ENCODE assay signal across 7 mouse cellular contexts in genomic region chr2:91537588-91538205, GRCm38 (mm10). TPM values are rescaled to one million over a fixed set of nuclear protein-coding genes. Genes with fewer than 3 reads are reported as not detected.
DNase-seq lines count a peak whose midpoint lies in the region; ATAC-seq lines count a peak whose summit lies in the region.

No protein-coding gene starts in this region.

- peak overlapping the region; percentile 65 for H3K4me2 ChIP-seq in limb, embryonic 13.5 days (replicated peaks)
- H3K4me2 ChIP-seq in midbrain, embryonic 15.5 days, result peak overlapping the region; percentile 58

- no peak overlapping the region; the same call in 1 of the 2 replicates for H3K27ac ChIP-seq in limb, embryonic 13.5 days
- 0 out of 2 replicates have a peak overlapping the region, but pooled peaks have one; percentile 53 for H3K27ac ChIP-seq in midbrain, embryonic 15.5 days

- H3K4me1 ChIP-seq in limb, embryonic 13.5 days, result peaks cover 9% of the 10 kb centered on the region; the same call in 1 of the 2 replicates
- peaks cover 10% of the 10 kb centered on the region for H3K4me1 ChIP-seq in midbrain, embryonic 15.5 days

- 6% methylated on average over 17 of the region's 17 CpGs for WGBS in limb, embryonic 13.5 days
- 3% methylated on average over 17 of the region's 17 CpGs for WGBS in midbrain, embryonic 15.5 days

- peak; percentile 92 for DNase-seq in brain, adult 2 months (ENCODE audit: low read depth, low spot score)
- peak; percentile 91 to 92 for DNase-seq in heart, adult 9 months (ENCODE audit: low spot score in 2 of 2)
- peak; percentile 94 for DNase-seq in kidney, adult 9 months
- peak; percentile 67 to 77 for DNase-seq in spleen, adult 18-20 months

- H3K9ac ChIP-seq in limb, embryonic 13.5 days, result 0 out of 2 replicates have a peak overlapping the region, but pooled peaks have one; percentile 43
- H3K9ac ChIP-seq in midbrain, embryonic 15.5 days, result peak overlapping the region; percentile 17; the same call in 1 of the 2 replicates

- ATAC-seq in erythroblast, adult 5-6 weeks (replicated peaks; ENCODE audit: low FRiP score, poor library complexity, severe bottlenecking), result peak; percentile 100
- ATAC-seq in limb, embryonic 13.5 days (ENCODE audit: low FRiP score, low read depth), result peak; percentile 91
- ATAC-seq in midbrain, embryonic 15.5 days (replicated peaks), result peak; percentile 83

- no peaks in the 10 kb centered on the region for H3K36me3 ChIP-seq in limb, embryonic 13.5 days
- H3K36me3 ChIP-seq in midbrain, embryonic 15.5 days (replicated peaks), result no peaks in the 10 kb centered on the region

- peak overlapping the region; percentile 37 for H3K4me3 ChIP-seq in limb, embryonic 13.5 days
- peak overlapping the region; percentile 36 for H3K4me3 ChIP-seq in midbrain, embryonic 15.5 days

- H3K27me3 ChIP-seq in limb, embryonic 13.5 days, result no peaks in the 10 kb centered on the region
- no peaks in the 10 kb centered on the region for H3K27me3 ChIP-seq in midbrain, embryonic 15.5 days (replicated peaks)

- H3K9me3 ChIP-seq in limb, embryonic 13.5 days, result no peaks in the 10 kb centered on the region
- H3K9me3 ChIP-seq in midbrain, embryonic 15.5 days, result no peaks in the 10 kb centered on the region

RNA-seq across cellular contexts. Expression of gene Ckap5, which starts 11.1 kb away (rescaled TPM):
- 25.6 and 28.2 TPM in 2 replicates for total RNA-seq in erythroblast, adult 5-6 weeks (2015; ENCODE audit: low replicate concordance)
- 42.2 and 42.3 TPM in 2 replicates for total RNA-seq in erythroblast, adult 5-6 weeks (2017; ENCODE audit: low replicate concordance)
- 106 TPM in 2 replicates for polyA plus RNA-seq in limb, embryonic 13.5 days (2015; fragmentation: Nextera tagmentation; extraction: Ambion mirVana)
- polyA plus RNA-seq in midbrain, embryonic 15.5 days (2015; fragmentation: Nextera tagmentation; extraction: Ambion mirVana), result 109 and 115 TPM in 2 replicates
